Mouse (Mus musculus): Measurements from ENCODE around the gene Ahcy.

GRCm38 (mm10) chr2:155072353-155073145 lies 1.7 kb downstream of the Ahcy start:
- TF ChIP-seq EP300 (IDR thresholded peaks at IDR 0.05) (no peak), CTCF (IDR thresholded peaks at IDR 0.05) (no peak)
